Mouse (Mus musculus) thymus, adult 2 months (tissue): ENCODE measurements at regions not wholly inside any gene's neighbourhood (a gene's known extent, or its start where the extent isn't known, plus 50 kb on each side); places are given as distances from the start of the nearest gene placed in this dataset.

ENCODE experiments used
- CTCF ChIP-seq: fragments of 200-500 bp; IDR thresholded peaks from 2 replicates; pipeline ENCODE4 v1.5.1; 2012; ENCODE audit warnings: mild to moderate bottlenecking, control low read depth, low read length, moderate library complexity, borderline replicate concordance; ENCODE audit not compliant: control insufficient read depth, poor library complexity, insufficient read depth; ENCODE audit errors: extremely low read depth
- POLR2A ChIP-seq: fragments of 200-500 bp; IDR thresholded peaks from 2 replicates; pipeline ENCODE4 v1.6.1; 2012; ENCODE audit warnings: mild to moderate bottlenecking, low read length, control low read depth, moderate library complexity; ENCODE audit not compliant: control insufficient read depth, poor library complexity, insufficient read depth; ENCODE audit errors: extremely low read depth

- TF ChIP-seq POLR2A: no peak
- no peak for TF ChIP-seq CTCF
Observed at GRCm38 (mm10) chr13:110907319-110907955, 347.4 kb upstream of the Actbl2 start.
